Mouse (Mus musculus): ENCODE results near the gene Zfp541.

Zfp541 gene

GRCm38 (mm10) chr7:16129846-16130691 is 68.5 kb downstream of the Zfp541 start:
- peak in 1 of 2 experiments; percentile 32 for DNase-seq

DNA sequence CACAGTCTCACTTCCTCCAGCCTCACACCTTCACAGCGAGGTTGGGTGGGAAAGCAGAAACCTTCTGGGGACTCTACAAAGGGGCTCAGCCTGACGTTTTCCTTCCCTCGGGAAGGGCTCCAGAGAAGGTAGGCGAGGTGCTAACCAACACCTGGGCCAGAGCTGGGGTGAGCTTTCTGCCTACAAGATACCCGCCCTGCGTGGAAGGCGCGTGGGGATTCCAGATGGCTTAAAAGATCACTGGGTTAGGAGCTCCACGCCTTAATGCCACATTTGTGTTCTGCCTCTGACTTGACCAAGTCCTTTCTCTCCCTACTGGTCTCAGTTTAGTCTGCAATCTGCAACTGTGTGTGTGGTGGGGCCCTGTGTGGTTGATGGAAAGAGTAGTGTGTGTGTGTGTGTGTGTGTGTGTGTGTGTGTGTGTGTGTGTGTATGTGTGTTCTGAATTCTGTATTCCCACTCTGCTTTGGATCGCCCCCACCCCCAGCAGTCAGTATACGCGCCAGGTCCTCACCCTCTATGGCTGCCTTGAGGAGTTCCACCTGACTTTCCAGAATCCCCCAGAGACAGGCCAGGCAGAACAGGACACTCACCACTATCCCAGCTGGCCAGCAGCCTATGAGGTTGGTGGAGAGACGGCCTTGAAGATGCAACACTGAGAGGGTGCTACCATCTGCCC is 69.5 kb downstream of the Zfp541 start:
- no peak for DNase-seq

DNA sequence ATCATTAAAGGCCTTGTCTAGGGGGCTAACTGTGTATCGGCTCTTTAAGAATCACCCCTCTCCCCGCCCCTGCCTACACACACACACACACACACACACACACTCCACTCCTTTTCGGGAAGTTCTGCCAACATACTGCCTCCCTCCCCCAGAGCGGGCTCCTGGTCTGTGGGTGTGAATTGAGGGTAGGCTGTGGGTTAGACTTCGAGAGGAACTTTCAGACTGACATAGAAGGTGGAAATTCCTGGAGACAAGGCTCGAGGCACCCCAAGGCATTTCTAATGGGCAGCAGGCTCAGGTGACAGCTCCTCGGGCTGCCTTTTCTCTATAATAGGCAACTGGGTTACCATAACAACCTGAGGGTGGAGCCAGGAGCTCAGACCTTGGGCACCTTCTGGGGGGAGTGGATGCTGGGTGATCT is 70.6 kb downstream of the Zfp541 start:
- no peak for DNase-seq

DNA sequence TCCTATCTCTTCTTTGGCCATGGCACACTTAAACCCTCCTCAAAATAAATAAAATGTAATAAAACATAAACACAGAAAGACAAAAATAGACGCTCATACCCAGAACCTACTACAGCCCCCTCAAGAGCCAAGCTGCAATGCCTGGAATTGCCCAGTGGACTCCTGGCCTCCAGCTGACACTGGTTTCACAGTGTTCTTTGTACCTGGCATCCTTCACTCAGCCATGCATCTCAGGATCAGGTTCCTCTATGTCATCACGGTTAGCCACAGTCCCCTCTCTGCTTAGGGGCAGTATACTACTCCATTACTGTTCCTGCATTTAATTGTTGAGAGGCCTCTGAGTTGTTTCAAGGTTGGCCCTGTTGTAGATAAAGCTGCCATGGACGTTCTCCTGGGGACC is 71.3 kb downstream of the Zfp541 start:
- no peak for DNase-seq

DNA sequence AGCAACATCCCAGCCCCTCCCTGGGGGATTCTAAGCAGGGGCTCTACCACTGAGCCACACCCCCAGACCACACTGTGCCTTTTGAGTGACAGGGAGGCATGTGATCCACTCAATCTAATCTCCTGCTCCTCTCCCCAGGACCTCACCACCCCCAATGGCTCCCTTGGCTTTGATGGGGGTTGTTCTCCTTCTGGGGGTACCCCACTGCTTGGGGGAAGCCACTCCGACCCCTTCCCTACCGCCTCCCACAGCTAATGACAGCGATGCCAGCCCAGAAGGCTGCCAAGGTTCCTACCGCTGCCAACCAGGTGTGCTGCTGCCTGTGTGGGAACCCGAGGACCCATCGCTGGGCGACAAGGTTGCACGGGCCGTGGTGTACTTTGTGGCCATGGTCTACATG is 72.1 kb downstream of the Zfp541 start:
- DNase-seq = no peak

DNA sequence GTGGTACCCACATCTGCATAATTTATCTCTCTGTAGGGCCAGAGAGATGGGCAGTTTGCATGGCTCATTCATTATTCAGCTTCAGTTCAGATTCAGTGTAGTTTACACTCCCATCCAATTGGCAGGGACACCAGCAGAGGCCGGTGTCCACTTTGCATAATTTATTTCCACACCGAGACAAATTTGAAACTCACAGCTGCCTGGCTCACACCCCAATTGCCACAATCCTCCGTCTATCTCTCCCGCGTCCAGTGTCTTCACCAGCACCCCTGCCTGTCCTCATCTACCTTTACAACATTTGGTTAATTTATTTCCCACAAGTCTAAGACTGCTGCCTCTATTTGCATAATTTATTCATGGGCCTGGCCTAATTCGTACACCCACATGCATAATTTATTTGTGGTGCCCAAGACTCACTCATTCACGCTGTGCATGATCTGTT is 73.4 kb downstream of the Zfp541 start:
- no peak for DNase-seq

Measured in kidney, postnatal 36 days (tissue).